Mouse (Mus musculus) kidney, postnatal 25 days (tissue): ENCODE data around the gene Oat.

ENCODE experiments used
- DNase-seq, 2 experiments: peaks; one replicate each; pipeline ENCODE4 v3.0.0; 2021; ENCODE audit warnings: mixed read lengths in 2 of 2

Oat gene

DNA sequence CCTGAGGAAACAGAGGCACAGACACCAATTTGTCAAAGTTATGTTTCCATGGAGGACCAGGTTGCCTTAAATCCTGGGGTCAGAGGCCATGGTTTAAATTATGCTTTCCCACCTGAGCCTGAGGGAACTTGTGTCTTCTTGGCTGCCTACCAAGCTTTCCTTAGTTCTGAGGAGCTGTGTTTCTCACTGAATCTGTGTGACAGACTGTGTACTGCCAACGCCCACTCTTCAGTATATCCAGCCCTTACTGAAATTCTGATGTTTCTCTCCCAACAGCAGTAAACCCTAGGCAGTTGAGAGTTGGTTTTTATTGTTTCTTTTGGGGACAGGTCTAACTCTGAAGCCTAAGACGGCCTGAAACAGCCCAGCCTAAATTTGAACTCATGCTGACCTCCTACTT, 17.6 kb upstream of the Oat start:
- no peak for DNase-seq

DNA sequence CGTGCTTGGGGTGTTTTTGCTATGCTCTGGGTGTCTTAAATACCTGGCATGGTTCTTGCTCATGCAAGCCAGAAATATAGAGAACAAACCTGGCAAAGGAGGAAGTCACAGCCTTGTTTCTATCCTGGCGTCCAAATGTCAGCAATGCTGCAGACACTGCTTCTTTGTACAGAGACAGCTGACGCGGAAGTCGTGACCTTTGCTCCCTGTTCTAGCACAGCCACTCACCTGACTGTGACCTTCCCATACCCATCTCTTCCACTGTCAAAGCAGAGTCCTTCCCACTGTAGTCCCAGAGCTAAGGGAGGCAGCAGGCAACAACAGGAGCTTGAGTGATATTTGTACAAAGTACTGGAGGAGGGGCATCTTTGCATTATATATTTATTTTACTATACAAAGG, 13.4 kb upstream of the Oat start:
- DNase-seq = peak; percentile 35 to 64

DNA sequence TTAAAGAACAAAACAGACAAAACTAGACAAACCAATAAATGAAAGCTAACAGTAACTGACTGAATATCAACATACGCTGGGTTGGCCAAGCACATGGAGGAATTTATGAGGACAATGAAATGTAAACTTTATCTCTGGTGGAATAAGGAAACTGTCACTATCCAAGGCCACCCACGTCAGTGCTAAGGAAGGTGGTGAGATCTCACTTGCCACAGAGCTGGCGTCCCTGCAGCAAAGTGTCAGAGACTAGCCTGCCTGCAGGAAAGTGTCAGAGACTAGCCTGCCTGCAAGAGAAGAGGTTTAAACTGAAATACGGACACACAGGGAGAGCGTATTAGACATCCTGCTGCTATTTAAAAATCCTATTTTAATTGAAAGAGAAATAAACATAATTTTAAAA, 11.0 kb upstream of the Oat start:
- no peak for DNase-seq

DNA sequence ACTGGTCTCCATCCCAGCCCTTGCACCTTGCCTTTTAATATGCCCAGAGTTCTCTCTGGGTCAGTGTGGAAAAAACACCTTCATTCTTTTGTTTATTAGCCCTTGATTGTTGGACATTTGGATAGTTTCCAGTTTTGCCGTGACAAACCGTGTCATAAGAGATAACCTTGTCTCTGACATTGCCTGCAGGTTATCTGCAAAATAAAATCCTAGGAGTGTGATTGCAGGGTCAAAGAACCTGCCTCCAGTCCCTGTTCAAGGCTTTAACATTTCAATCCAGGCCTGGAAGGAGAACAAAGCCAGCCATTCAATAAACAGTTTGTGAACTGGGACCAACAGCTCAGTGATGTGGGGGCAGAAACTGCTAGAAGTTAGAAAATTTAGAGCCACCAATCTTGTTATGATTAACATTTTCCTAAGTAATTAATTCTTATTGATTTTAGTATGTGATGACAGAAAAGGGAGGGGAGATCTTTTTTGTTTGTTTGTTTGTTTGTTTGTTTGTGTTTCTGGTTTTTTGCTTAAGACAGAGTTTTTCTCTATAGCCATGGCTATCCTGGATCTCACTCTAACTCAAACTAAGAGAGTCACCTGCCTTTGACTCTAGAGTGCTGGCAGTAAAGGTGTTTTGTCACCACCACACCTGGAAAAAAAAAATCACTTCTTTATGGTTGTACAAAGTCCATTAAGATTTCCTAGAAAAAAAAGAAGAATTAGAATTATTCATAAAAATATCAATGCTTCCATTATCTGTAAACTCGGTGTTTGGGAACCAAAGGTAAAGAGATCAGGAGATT, 9.7 kb upstream of the Oat start:
- DNase-seq = no peak

DNA sequence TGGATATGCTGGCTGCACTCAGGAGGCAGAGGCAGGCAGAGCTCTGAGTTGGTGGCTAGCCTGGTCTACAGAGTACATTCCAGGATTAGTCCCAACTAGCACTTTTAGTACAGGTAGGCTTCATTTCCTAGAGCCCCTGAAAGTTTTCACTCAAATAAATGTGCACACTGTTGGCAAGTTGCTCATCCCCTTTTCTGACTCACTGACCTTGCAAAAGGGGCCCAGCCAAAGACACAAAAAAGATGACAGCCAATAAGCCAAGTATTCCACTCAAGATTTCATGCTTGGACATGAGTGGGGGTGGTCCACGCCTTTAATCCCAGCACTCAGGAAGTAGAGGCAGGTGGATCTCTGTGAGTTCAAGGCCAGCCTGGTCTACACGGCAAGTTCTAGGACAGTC, 5.2 kb upstream of the Oat start:
- DNase-seq = no peak

DNA sequence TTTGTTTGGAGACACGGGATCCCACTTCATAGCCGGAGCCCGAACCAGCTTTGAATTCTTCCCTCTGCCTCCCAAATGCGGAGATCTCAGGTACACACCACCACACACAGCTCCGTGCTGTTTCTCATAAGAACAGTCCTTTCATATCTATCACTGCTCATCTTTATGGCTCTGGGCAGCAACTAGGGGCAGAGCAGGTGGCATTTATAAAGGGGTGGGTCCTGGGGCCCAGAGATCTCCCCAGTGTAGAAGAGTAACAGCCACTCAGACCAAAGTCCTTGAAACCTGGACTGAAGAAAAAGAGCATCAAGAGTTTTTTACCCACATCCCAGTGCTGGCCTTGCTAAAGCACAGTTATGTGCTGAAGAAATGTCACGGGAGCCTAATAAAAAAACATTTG, 4.3 kb upstream of the Oat start:
- DNase-seq = no peak

DNA sequence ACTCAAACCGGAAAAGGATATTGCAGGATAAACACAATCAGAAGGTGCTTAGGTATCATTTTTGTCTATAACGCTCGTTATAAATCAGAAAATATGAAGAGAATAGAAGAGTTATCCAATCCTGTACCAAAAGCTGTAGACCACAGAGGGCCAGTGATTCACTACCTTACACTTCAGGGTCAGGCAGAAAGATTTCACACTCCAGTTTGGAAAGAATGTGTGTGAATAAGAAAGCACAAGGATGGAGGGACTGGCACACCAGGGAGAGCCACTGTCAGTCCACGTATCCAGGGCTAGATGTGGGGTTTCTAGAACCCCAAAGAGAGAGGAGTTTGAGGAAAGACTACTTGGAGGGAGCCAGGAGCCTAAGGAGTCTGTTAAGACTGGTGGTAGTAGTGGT, 693 bp upstream of the Oat start:
- no peak for DNase-seq

DNA sequence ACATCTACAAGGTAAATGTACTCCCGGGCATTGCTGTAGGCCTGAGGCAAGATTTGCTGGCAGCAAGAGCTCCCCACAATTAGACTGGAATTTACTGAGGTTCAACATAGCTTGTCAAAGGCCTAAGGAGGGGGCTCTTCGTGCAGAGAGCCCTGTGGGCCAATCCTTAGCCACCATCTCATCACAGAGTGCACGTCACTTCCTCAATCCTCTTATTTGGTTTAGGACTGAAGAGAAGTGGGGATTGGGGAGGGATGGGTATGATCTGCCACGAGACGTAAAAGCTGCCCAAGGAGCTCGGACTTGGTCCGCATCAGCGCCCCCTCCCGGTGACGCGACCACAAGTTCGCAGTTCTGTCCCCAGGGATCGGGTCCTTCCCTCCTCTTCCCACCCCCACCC, 575 bp downstream of the Oat start:
- peak; percentile 84 to 89 for DNase-seq

DNA sequence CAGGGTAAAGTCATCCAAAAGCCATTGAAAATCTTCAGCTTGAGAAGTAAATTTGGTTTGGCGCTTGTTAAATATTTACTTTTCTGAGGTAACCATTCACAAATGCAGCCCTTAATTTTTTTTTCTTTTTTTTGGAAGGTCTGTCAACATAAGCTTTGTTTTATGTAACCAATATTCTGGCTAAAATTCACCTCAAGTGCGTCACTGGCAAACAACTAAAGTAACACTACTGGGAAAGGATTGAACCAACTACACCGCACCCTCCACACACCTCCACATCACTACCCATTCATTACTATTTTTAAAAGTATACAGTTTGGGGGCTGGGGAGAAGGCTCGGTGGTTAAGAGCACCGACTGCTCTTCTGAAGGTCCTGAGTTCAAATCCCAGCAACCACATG, 1.6 kb downstream of the Oat start:
- no peak for DNase-seq

DNA sequence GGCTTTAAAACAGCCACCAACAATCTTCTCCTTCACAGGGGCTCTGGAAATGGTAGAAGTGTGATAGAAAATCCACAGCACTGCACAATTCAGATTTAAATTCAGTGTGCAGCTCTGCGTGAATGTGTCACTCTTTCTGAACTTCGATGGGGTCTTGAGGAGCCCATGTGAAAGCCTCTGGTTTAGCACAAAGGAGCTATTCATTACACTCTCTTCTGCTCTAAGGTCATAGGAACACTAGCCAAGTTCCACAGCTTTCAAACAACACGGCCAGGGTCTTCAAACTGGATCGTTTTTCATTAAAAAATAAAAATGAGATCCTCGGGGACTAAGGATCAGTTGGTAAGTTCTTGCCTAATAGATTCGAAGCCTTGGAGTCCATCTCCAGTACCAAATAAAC, 3.0 kb downstream of the Oat start:
- DNase-seq = no peak

DNA sequence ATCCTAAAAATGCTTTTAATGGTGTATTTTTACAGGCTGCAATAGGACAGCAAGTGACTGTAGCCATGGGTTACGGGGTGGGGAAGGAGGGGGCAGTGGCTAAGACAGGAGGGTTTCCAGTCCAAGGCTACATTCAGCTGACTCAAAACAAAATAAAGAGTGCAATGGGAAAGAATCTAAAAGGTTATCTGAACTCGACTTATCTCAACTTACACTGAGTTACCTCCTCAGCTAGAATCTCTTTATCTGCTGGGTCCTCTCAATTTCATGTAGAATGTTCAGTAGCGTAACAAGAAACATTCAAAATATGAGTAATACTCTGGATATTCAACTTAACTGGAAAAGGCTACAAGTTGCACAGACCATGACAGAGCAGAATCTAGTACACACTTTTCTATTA, 3.5 kb downstream of the Oat start:
- DNase-seq = no peak

DNA sequence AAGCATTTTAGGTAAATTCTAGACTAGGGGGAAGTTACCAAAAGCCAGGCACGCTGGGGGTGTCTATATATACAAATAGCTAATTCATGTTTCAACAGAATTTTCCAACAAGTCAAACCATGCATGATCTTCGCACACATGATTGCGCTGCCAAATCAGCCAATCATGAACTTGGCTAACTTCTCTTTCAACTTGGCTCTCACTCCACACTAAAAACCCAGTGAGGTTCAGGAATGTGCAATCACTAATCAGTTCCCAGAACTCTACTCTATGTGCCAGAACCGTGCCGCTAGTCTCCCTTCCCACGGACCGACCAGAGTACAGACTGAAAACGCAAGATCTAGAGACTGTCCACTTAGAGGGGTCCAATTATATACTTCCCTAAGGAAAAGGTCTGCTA, 4.7 kb downstream of the Oat start:
- DNase-seq = peak; percentile 73 to 78

DNA sequence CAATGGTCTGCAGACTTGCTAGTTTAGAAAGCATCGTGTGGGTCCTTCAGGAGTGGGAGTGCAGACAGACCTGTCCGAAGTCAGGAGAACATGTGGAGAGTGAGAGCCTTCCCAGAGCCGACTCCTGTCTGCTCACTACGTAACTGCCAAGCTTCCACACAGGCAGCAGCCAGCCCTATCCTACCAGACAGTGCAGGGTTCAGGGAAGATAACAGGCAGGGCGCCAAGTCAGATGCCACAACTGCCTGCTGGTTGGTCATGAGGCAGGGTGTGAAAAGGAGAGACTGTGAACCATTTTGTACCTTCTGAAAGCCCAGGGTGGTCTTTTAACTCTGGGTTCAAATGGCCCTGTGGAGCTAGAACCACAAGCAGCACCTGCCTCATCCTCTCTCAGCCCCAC, 6.1 kb downstream of the Oat start:
- peak; percentile 91 to 94 for DNase-seq

DNA sequence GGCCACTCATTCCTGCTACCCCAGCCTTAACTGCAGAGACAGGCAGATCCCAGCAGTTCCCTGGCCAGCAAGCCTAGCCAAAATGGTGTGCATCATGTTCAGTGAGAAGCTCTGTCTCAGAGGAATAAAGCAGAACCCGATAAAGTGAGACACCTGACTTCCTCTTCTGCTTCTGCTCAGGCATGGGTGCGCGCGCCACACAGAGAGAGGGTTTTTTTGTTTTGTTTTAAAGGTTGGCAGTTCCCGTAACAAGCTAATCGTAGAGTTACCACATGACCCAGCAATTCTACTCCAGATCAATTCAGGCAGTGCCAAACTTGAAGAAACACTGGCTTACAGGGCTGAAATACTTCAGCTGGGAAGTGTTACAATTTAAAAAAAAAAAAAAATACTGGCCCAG, 7.4 kb downstream of the Oat start:
- DNase-seq = no peak

DNA sequence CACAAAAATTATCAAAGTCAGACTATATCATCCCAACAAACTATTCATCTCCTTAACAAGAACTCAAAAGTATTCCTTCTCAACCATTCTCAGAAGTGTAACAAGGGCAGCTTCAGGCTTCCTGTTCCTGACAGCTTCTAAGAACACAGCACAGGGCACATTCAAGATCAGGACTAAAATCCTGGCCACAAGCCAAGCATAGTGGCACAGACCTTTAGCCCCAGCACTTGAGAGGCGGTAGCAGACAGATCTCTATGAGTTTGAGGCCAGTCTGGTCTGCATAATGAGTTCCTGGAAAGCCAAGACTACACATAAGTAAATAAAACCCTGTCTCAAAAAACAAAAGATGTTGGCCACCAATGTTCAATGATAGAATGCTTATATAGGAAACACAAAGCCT, 10.4 kb downstream of the Oat start:
- DNase-seq = peak; percentile 77 to 84

DNA sequence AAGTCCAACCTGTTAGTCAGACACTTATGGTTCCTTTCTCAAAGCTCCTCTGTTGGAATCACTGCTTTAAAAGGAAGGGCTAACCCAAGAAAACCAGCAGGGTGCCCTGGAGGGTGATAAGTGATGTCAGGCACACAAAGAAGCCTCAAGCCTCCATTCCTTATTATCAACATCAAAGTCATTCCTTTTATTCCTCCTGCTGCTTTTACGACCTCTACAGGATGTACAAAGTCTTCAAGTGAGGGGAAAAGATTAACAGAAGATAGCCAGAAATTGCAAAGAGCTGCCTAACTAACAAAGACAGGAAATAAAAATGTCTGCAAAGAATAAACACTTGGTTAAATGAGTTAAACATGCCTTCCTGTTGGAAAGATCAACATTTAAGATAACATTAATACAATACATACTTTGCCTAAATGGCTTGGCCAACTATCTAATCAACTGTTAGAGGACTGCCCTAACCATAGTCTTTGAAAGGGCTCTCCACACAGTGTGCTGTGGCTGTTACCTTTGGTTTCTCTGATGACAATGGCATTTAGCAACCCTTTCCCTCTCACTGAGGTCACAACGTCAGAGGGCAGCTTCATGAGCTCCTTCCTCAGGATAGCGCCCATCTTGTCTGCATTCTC, 16.9 kb downstream of the Oat start:
- no peak for DNase-seq

DNA sequence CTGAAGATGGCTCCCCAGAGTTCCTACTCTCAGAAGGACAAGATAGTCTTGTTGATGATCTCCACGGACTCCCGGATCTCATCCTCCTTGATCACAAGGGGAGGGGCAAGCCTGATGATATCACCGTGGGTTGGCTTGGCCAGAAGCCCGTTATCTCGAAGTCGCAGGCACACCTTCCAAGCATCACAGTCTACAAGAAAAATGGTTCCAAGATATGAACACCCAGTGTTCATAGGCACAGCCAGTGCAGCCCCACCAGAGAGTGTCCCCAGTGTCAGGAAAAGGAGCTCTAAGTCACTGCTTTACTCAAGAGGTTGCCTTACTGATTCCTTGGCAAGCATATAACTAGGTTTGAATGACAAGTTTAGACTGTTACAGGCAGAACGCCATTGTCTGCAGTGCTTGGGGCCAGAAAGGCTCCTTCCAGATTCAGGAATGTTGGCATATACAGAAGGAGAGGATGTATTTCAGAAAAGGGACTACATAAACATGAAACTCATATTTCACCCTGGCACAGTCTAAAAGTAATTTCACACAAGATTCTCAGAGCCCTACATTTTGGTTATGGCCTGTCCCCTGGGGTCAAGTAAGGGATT, 18.0 kb downstream of the Oat start:
- no peak for DNase-seq

DNA sequence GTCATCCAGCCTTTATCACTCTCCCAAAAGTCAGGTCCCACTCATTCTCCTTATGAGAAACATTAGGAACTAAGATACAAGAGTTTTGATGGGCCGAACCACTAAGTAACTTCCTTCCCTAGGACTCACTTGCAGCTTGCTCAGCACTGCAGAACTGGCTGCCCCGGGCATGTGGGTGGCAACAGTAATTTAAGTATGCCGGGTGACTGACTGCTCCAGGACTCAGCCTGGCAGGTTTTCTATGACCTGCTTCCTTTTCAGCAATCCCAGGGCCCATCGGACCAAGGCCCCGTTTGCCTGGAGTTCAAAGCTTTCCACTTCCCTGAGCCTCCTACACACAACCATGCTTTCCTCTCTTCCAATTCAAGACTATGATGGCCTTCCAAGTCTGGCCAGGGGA, 19.6 kb downstream of the Oat start:
- peak in 1 of 2 experiments; percentile 19 for DNase-seq

DNA sequence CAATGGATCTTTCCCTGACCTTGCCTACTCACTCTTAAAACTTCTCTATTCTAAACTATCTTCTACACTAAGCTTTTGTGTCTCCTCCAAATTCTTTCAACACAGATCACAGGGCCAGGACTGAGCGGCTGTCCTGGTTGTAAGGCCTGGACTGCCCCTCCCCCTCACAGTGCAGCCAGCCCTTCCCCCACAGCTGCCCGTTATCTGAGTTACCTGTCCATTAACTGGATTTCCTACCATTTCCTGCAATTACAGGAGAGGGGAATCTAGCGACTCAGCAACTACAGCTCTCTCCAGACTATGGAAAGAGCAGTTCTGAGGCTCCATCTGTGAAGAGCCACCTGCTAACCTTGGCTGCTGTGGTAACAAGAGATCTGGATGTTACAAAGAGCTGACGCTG, 20.3 kb downstream of the Oat start:
- no peak for DNase-seq

DNA sequence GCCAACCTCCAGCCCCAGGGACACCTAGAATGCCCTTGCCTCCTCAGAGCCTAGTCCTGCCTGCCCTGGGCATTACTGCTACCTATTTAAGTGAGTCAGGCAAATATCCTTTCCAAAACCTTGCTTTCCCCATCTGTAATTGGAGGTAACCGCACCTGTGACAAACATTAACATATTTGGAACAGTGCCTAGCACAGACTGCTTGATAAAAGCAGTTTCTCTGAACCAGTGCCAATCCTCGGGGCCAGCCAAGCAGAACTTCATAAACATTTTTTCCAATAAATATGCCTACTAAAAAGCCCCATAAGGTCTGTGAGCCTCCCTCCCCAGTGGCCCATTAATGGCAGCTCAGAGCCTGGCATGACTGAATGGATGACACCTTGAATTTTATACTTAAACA, 22.1 kb downstream of the Oat start:
- peak; percentile 62 to 66 for DNase-seq

DNA sequence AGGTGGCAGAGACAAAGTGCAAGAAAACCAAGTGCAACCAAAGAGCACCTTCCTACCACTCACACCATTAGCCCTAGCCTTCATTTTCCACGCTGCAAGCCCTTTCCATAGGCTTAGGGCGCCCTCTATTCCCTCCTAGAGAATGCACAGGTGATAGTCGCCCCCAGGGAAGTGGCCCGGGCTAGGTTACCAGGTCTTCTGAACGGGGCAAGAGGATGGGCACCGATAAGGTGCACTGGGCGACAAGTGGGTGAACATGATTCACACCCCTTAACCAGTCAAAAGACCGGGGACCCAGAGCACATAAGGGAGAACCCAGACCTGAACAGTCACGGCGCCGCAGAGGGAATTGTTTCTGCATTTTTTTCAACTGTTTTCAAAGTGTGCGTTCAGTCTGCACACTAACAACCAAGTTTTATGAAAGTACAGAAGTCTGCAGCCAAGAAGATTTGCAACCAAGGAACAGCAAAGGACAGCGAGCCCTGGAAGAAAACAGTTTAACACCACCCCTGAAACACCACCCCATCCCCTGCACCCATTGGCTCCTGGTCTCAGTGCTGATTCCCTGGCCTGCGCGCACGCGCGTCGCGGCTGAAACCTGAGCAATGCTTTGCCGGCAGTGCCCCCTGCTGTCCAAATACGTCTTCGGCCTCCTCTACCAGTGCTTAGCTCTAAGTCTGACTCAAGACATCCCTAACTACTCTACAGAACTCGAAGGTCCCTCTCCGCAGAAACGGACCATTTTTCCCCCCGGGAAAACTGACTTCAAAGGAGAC, 24.7 kb downstream of the Oat start:
- peak; percentile 97 to 99 for DNase-seq

DNA sequence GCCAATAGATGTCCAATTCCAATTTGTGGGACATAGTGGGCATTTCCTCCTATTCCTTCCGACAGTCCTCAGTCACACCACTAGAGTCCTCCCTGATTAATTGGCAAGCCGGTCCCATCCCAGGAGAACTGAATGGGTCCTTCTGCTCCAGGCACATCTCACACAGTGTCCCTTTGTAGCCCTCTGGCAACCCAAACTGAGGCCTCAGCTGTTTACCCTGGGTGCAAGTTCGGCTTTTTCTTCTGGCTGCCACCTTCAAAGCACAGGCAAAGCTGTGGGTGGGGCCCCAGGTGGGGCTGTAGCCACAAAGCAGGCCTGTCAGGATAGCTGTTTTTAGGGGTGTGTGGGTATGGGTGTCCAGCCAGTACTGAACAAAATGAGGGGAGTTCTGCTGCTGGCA, 29.1 kb downstream of the Oat start:
- DNase-seq = no peak

DNA sequence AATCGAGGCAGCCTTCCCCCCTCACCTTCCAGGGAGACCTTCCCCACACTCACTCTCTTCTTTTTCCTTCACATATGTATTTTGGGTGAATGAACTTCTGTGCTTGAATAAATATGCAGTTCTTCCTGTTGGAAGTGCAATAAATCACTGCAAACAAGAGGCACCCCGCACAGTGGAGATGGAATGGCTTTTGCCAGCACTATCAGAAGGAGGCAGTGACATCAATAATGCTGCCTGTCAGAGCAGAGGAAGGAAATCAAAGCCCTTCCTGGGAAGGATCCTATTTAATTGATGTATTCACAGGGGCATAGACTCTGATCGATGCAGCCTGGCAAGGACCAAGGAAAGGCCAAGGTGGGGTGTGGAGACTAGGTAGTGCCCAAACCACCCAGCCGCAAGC, 33.8 kb downstream of the Oat start:
- DNase-seq = no peak

DNA sequence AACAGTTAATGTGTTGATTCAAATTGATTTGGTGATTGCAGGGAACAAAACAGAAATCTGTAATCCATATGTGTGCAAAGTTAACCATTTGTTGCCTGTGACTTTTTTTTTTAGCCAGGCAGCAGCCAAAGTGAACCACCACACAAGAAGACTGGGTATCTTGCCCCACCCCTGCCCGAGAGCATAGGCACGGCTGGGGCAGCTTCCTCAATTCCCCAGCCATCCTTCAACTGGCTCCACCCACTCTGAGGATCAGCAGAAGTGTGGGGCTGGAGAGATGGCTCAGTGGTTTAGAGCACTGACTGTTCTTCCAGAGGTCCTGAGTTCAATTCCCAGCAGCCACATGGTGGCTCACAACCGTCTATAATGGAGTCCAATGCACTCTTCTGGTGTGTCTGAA, 34.6 kb downstream of the Oat start:
- DNase-seq = no peak
